Mouse (Mus musculus) midbrain, embryonic 14.5 days (tissue): ENCODE results near the gene Gnai3. TPM values are rescaled to one million over a fixed set of nuclear protein-coding genes. Genes with fewer than 3 reads are reported as not detected.

Experiments used
- ATAC-seq: fragments of 200-750 bp; cut with Nextera tagmentation; 2 replicates; pipeline ENCODE4 v1.8.0; 2017; ENCODE audit warnings: moderate number of reproducible peaks, moderate library complexity; ENCODE audit not compliant: low FRiP score, low TSS enrichment
- DNase-seq: peaks from one replicate; pipeline ENCODE4 v3.0.0-alpha.2; 2015
- H3K27ac ChIP-seq: fragments of 300-500 bp; sonication (generic); replicated peaks from 2 replicates; pipeline ENCODE4 v1.5.1; 2014; ENCODE audit warnings: mild to moderate bottlenecking, low read depth, low read length, moderate library complexity
- H3K27me3 ChIP-seq: fragments of 300-500 bp; sonication (generic); 2 replicates; pipeline ENCODE4 v1.6.1; 2014; ENCODE audit warnings: low read length, control low read depth, mixed read lengths; ENCODE audit not compliant: control insufficient read depth, insufficient read depth
- H3K36me3 ChIP-seq: fragments of 300-500 bp; sonication (generic); 2 replicates; pipeline ENCODE4 v1.6.1; 2014; ENCODE audit warnings: low read length, control low read depth; ENCODE audit not compliant: control insufficient read depth, insufficient read depth
- H3K4me1 ChIP-seq: fragments of 300-500 bp; sonication (generic); 2 replicates; pipeline ENCODE4 v1.6.1; 2014; ENCODE audit warnings: mild to moderate bottlenecking, antibody characterized with exemption, low read length, control low read depth; ENCODE audit not compliant: control insufficient read depth, insufficient read depth
- H3K4me2 ChIP-seq: fragments of 300-500 bp; sonication (generic); 2 replicates; pipeline ENCODE4 v1.6.1; 2014; ENCODE audit warnings: mild to moderate bottlenecking, low read length, moderate library complexity
- H3K4me3 ChIP-seq: fragments of 300-500 bp; sonication (generic); replicated peaks from 2 replicates; pipeline ENCODE4 v1.5.1; 2014; ENCODE audit warnings: low read depth, low read length
- H3K9ac ChIP-seq: fragments of 300-500 bp; sonication (generic); replicated peaks from 2 replicates; pipeline ENCODE4 v1.6.1; 2014; ENCODE audit warnings: mild to moderate bottlenecking, low read length, moderate library complexity
- H3K9me3 ChIP-seq: fragments of 300-500 bp; sonication (generic); 2 replicates; pipeline ENCODE4 v1.6.1; 2016; ENCODE audit warnings: low read length, control low read depth, mixed read lengths; ENCODE audit not compliant: control insufficient read depth
- WGBS: fragments of 180-500 bp; shearing (Covaris S2); extraction: QIAGEN DNeasy Blood & Tissue Kit; methylation state at CpG from one replicate; pipeline ENCODE4 v1.1.7; 2014; 5-methylcytosine and 5-hydroxymethylcytosine counted together
- polyA plus RNA-seq: library from polyadenylated mRNA; unstranded; fragments of >200 nt; fragmentation: Nextera tagmentation; extraction: Ambion mirVana; gene quantifications from 2 replicates; pipeline ENCODE4 v1.2.1, GENCODE M21; 2014

Gnai3 gene
- polyA plus RNA-seq, 1 experiment from 2014 or later, result 150 TPM

DNA sequence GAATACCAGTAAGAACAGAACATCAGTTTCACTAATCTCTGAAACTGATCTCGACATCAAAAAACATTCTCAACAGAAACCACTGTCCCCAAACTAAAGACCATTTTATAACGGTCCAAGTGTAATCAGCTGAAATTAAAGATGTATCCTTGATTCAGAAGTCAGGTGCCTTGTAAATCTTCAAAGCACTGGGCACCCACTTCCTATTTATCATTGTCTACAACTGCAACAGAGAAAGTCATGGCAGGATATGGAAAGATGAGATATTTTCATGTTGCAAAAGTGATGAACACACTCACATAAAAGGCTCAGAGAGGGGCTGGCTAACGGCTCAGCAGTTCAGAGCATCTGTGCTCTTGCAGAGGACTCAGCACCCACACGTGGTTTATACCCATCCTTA lies 5.2 kb downstream of the Gnai3 start:
- no peaks in the 10 kb centered on the region for H3K27me3 ChIP-seq
- H3K4me2 ChIP-seq, result no peak overlapping the region
- 86% methylated on average over 4 of the region's 4 CpGs for WGBS
- no peaks in the 10 kb centered on the region for H3K9me3 ChIP-seq
- no peak overlapping the region for H3K9ac ChIP-seq
- H3K4me1 ChIP-seq, result peaks cover 11% of the 10 kb centered on the region
- no peak for DNase-seq
- no peak overlapping the region for H3K4me3 ChIP-seq
- no peak overlapping the region for H3K27ac ChIP-seq
- ATAC-seq, result no peak
- peaks cover 11% of the 10 kb centered on the region; the same call in 1 of the 2 replicates for H3K36me3 ChIP-seq

- 94% methylated on average over 1 of the region's 1 CpGs for WGBS
- no peak for ATAC-seq
- peaks cover 11% of the 10 kb centered on the region; the same call in 1 of the 2 replicates for H3K36me3 ChIP-seq
- H3K9ac ChIP-seq, result no peak overlapping the region
- no peak overlapping the region for H3K4me3 ChIP-seq
- no peaks in the 10 kb centered on the region for H3K4me1 ChIP-seq
- no peak for DNase-seq
- H3K4me2 ChIP-seq, result no peak overlapping the region
- no peaks in the 10 kb centered on the region for H3K27me3 ChIP-seq
- H3K9me3 ChIP-seq, result no peaks in the 10 kb centered on the region
- H3K27ac ChIP-seq, result no peak overlapping the region
These were observed 6.8 kb downstream of the Gnai3 start for GRCm38 (mm10) chr3:108139113-108139512.

DNA sequence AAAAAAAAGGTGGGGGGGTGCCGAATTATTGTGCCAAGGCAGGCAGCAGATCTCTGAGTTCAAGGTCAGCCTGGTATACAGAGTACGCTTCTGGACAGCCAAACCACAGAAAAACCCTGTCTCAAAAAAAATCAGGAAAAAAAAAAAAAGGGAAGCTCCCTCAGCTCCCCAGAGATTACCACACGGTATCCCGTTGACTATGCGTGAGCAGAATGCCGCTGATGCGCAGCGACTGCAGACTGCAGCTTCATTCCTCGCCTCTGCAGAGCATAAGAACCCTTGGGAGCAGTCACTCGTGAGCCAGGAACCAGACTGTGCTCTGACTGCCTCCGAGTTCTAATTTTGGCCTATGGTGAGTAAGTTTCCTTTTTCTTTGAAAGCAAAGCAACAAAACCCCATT lies 11.2 kb downstream of the Gnai3 start:
- DNase-seq (peak; percentile 68), ATAC-seq (no peak)
- Histone ChIP-seq H3K36me3 (no peaks in the 10 kb centered on the region), H3K9ac (no peak overlapping the region), H3K4me3 (no peak overlapping the region), H3K27me3 (no peaks in the 10 kb centered on the region), H3K4me1 (no peaks in the 10 kb centered on the region), H3K9me3 (no peaks in the 10 kb centered on the region), H3K27ac (0 out of 2 replicates have a peak overlapping the region, but pooled peaks have one; percentile 26), H3K4me2 (no peak overlapping the region)
- 45% methylated on average over 11 of the region's 11 CpGs for WGBS

DNA sequence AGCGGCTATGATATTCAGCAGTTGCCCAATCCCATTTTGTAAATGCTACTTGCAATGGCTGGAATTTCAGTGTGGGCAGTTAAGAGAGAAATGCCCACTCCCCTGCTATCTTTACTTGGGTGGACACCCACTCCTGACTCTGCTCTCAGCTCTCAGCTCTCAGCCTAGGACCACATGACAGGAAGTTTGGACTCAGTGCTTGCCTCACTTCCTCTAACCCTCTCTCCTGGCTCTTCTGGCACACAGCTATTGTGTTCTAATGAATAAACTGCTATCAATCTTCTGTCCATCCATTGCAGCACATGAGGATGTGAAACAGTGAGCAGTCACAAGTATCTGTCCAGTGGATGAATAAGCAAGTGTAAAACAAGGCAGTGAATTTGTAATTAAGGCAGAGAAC lies 13.5 kb downstream of the Gnai3 start:
- no peak overlapping the region for H3K4me2 ChIP-seq
- no peaks in the 10 kb centered on the region for H3K36me3 ChIP-seq
- no peaks in the 10 kb centered on the region for H3K4me1 ChIP-seq
- H3K27me3 ChIP-seq, result no peaks in the 10 kb centered on the region
- no peak for ATAC-seq
- no peak overlapping the region for H3K9ac ChIP-seq
- H3K27ac ChIP-seq, result no peak overlapping the region
- H3K9me3 ChIP-seq, result no peaks in the 10 kb centered on the region
- WGBS, result 85% methylated on average over 1 of the region's 1 CpGs
- DNase-seq, result no peak
- no peak overlapping the region for H3K4me3 ChIP-seq

GRCm38 (mm10) chr3:108131821-108132220 lies 14.1 kb downstream of the Gnai3 start:
- DNase-seq (no peak), ATAC-seq (no peak)
- H3K27ac ChIP-seq, result no peak overlapping the region
- no peaks in the 10 kb centered on the region for H3K36me3 ChIP-seq
- H3K9ac ChIP-seq, result no peak overlapping the region
- no peak overlapping the region for H3K4me2 ChIP-seq
- no peaks in the 10 kb centered on the region for H3K4me1 ChIP-seq
- H3K27me3 ChIP-seq, result no peaks in the 10 kb centered on the region
- H3K9me3 ChIP-seq, result no peaks in the 10 kb centered on the region
- 94% methylated on average over 1 of the region's 1 CpGs for WGBS
- H3K4me3 ChIP-seq, result no peak overlapping the region

DNA sequence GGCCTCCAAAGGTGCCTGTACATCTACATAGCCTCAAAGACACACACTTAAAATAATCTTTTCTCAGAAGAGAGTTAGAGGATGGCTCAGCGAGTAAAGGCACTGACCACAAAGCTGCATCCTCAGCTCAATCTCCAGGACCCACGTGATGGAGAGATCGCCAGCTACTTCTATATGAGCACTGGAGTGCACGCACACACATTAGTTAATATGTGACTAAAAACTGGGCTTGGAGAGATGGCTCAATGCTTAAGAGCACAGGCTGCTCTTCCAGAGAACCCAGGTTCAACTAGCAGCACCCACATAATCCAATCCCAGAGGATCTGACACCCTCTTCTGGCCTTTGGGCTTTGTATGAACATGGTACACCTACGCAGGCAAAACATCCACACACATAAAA lies 14.7 kb downstream of the Gnai3 start:
- no peak for DNase-seq
- Histone ChIP-seq H3K36me3 (no peaks in the 10 kb centered on the region), H3K9ac (no peak overlapping the region), H3K9me3 (no peaks in the 10 kb centered on the region), H3K4me2 (no peak overlapping the region), H3K4me1 (no peaks in the 10 kb centered on the region), H3K27ac (no peak overlapping the region), H3K4me3 (no peak overlapping the region), H3K27me3 (no peaks in the 10 kb centered on the region)
- ATAC-seq, result no peak
- 97% methylated on average over 5 of the region's 5 CpGs for WGBS

- WGBS, result 93% methylated on average over 4 of the region's 4 CpGs
- H3K4me1 ChIP-seq, result no peaks in the 10 kb centered on the region
- H3K4me3 ChIP-seq, result no peak overlapping the region
- no peak overlapping the region for H3K9ac ChIP-seq
- H3K27ac ChIP-seq, result no peak overlapping the region
- no peaks in the 10 kb centered on the region for H3K27me3 ChIP-seq
- ATAC-seq (no peak), DNase-seq (no peak)
- H3K9me3 ChIP-seq, result no peaks in the 10 kb centered on the region
- H3K36me3 ChIP-seq, result no peaks in the 10 kb centered on the region
- H3K4me2 ChIP-seq, result no peak overlapping the region
These were observed 16.1 kb downstream of the Gnai3 start for GRCm38 (mm10) chr3:108129804-108130203.

- Histone ChIP-seq H3K9ac (no peak overlapping the region), H3K4me1 (no peaks in the 10 kb centered on the region), H3K27me3 (no peaks in the 10 kb centered on the region), H3K4me2 (no peak overlapping the region), H3K27ac (no peak overlapping the region), H3K9me3 (no peaks in the 10 kb centered on the region), H3K36me3 (0 out of 2 replicates have a peak, but pooled peaks cover 2% of the 10 kb centered on the region), H3K4me3 (no peak overlapping the region)
- 95% methylated on average over 4 of the region's 4 CpGs for WGBS
- DNase-seq, result no peak
- ATAC-seq, result no peak
These were observed 16.6 kb downstream of the Gnai3 start for GRCm38 (mm10) chr3:108129367-108129766.

DNA sequence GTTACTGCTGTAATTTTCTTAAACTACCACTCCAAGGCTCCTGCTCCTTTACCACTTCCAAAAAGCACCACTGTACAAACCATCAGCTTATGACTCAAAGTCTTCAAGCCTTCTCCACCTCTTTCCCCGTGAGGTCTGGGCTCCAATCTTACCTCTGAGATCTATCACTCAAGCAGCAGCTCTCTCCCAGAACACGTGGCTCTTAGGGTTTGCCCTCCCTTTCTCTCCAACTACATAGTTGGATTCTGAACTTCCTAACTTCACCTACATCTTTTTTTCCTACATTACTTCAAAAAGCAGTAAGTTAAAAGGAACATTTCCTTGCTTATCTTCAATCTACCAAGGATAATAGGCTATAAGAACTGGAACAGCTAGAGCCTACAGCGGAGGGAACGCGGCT lies 17.4 kb downstream of the Gnai3 start:
- no peak overlapping the region for H3K9ac ChIP-seq
- peaks cover 3% of the 10 kb centered on the region for H3K36me3 ChIP-seq
- no peaks in the 10 kb centered on the region for H3K4me1 ChIP-seq
- H3K4me3 ChIP-seq, result no peak overlapping the region
- DNase-seq (no peak), ATAC-seq (no peak)
- H3K27ac ChIP-seq, result no peak overlapping the region
- WGBS, result 90% methylated on average over 5 of the region's 5 CpGs
- H3K9me3 ChIP-seq, result no peaks in the 10 kb centered on the region
- H3K4me2 ChIP-seq, result no peak overlapping the region
- no peaks in the 10 kb centered on the region for H3K27me3 ChIP-seq
